Mouse (Mus musculus) ES-Bruce4 (cell line): Measurements from ENCODE around the gene Tulp2. TPM values are rescaled to one million over a fixed set of nuclear protein-coding genes. Genes with fewer than 3 reads are reported as not detected.

ENCODE experiments used
- H3K27ac ChIP-seq: 2 replicates; pipeline ENCODE4 v1.5.1; 2012; ENCODE audit warnings: low read length, inconsistent platforms; ENCODE audit not compliant: insufficient read depth
- H3K27me3 ChIP-seq: 2 replicates; pipeline ENCODE4 v1.6.1; 2012; ENCODE audit warnings: mild to moderate bottlenecking, low read length, inconsistent platforms; ENCODE audit not compliant: control insufficient read depth, poor library complexity, insufficient read depth, severe bottlenecking
- H3K36me3 ChIP-seq: 2 replicates; pipeline ENCODE4 v1.6.1; 2012; ENCODE audit warnings: inconsistent platforms, mild to moderate bottlenecking, low read length, moderate library complexity; ENCODE audit not compliant: control insufficient read depth, poor library complexity, insufficient read depth, severe bottlenecking
- H3K4me1 ChIP-seq: one replicate; pipeline ENCODE4 v1.8.1; 2011; ENCODE audit warnings: low read length; ENCODE audit not compliant: control insufficient read depth, insufficient read depth
- H3K4me3 ChIP-seq: 2 replicates; pipeline ENCODE4 v1.5.1; 2011; ENCODE audit warnings: low read depth, mild to moderate bottlenecking, low read length
- H3K9ac ChIP-seq: 2 replicates; pipeline ENCODE4 v1.6.1; 2012; ENCODE audit warnings: low read depth, mild to moderate bottlenecking, inconsistent platforms; ENCODE audit not compliant: poor library complexity, severe bottlenecking
- H3K9me3 ChIP-seq: replicated peaks from 2 replicates; pipeline ENCODE4 v1.6.1; 2012; ENCODE audit warnings: mild to moderate bottlenecking, low read length, inconsistent platforms; ENCODE audit not compliant: control insufficient read depth, poor library complexity, insufficient read depth, severe bottlenecking
- CTCF ChIP-seq: IDR thresholded peaks from one replicate; pipeline ENCODE4 v1.8.1; 2011; ENCODE audit warnings: low read depth, low read length
- EP300 ChIP-seq: IDR thresholded peaks from 2 replicates; pipeline ENCODE4 v1.6.1; 2011; ENCODE audit warnings: low read depth, low read length; ENCODE audit not compliant: insufficient read depth
- POLR2A ChIP-seq: IDR thresholded peaks from one replicate; pipeline ENCODE4 v1.8.1; 2011; ENCODE audit warnings: low read length; ENCODE audit not compliant: insufficient read depth
- polyA plus RNA-seq: library from polyadenylated mRNA; stranded (reverse); fragments of >200 nt; gene quantifications from 2 replicates; pipeline ENCODE4 v1.2.4, GENCODE M21; 2011; ENCODE audit warnings: low read depth; ENCODE audit not compliant: missing spikeins, insufficient read depth, insufficient read length

Tulp2 gene
- polyA plus RNA-seq, 1 experiment, result 1.3 TPM

- H3K36me3 ChIP-seq, result no peaks in the 10 kb centered on the region
- no peaks in the 10 kb centered on the region for H3K27me3 ChIP-seq
- peak overlapping the region; percentile 61 for H3K9ac ChIP-seq
- H3K9me3 ChIP-seq, result no peaks in the 10 kb centered on the region
- TF ChIP-seq POLR2A (no peak), EP300 (no peak), CTCF (no peak)
- peak overlapping the region; percentile 87 for H3K4me3 ChIP-seq
- peaks cover 2% of the 10 kb centered on the region for H3K4me1 ChIP-seq
- no peak overlapping the region; the same call in 1 of the 2 replicates for H3K27ac ChIP-seq
These were observed 55.9 kb downstream of the Tulp2 start for GRCm38 (mm10) chr7:45537602-45538001.

- Histone ChIP-seq H3K9ac (peak overlapping the region; percentile 61), H3K4me1 (peaks cover 2% of the 10 kb centered on the region), H3K27ac (no peak overlapping the region; the same call in 1 of the 2 replicates), H3K27me3 (no peaks in the 10 kb centered on the region), H3K36me3 (no peaks in the 10 kb centered on the region), H3K4me3 (peak overlapping the region; percentile 87), H3K9me3 (no peaks in the 10 kb centered on the region)
- no peak for TF ChIP-seq EP300
- TF ChIP-seq CTCF, result no peak
- no peak for TF ChIP-seq POLR2A
These were observed 56.7 kb downstream of the Tulp2 start for GRCm38 (mm10) chr7:45538163-45539041.

- Histone ChIP-seq H3K4me3 (no peak overlapping the region), H3K4me1 (peaks cover 2% of the 10 kb centered on the region), H3K9ac (no peak overlapping the region), H3K27ac (no peak overlapping the region), H3K27me3 (no peaks in the 10 kb centered on the region), H3K9me3 (no peaks in the 10 kb centered on the region), H3K36me3 (no peaks in the 10 kb centered on the region)
- TF ChIP-seq CTCF, result no peak
These were observed 57.4 kb downstream of the Tulp2 start for GRCm38 (mm10) chr7:45539095-45539494.

- Histone ChIP-seq H3K9me3 (no peaks in the 10 kb centered on the region), H3K9ac (no peak overlapping the region), H3K36me3 (no peaks in the 10 kb centered on the region), H3K27me3 (no peaks in the 10 kb centered on the region), H3K4me1 (no peaks in the 10 kb centered on the region), H3K4me3 (no peak overlapping the region), H3K27ac (no peak overlapping the region)
- no peak for TF ChIP-seq POLR2A
- no peak for TF ChIP-seq EP300
- TF ChIP-seq CTCF, result no peak
These were observed 58.5 kb downstream of the Tulp2 start for GRCm38 (mm10) chr7:45540213-45540612.

GRCm38 (mm10) chr7:45544525-45544924, 62.8 kb downstream of the Tulp2 start:
- TF ChIP-seq CTCF, result no peak
- no peak for TF ChIP-seq EP300

GRCm38 (mm10) chr7:45549641-45550436, 68.2 kb downstream of the Tulp2 start:
- TF ChIP-seq CTCF, result no peak
- no peak for TF ChIP-seq POLR2A
- TF ChIP-seq EP300, result no peak
- H3K4me3 ChIP-seq, result peak overlapping the region; percentile 20
- H3K9me3 ChIP-seq, result no peaks in the 10 kb centered on the region
- H3K27me3 ChIP-seq, result no peaks in the 10 kb centered on the region
- H3K4me1 ChIP-seq, result peaks cover 25% of the 10 kb centered on the region
- peak overlapping the region; percentile 82 for H3K27ac ChIP-seq
- no peaks in the 10 kb centered on the region for H3K36me3 ChIP-seq
- peak overlapping the region; percentile 13 for H3K9ac ChIP-seq

More at GRCm38 (mm10) chr7:45544525-45544924, 62.8 kb downstream of the Tulp2 start:
- peaks cover 8% of the 10 kb centered on the region for H3K4me1 ChIP-seq
- no peak overlapping the region for H3K27ac ChIP-seq
- H3K4me3 ChIP-seq, result no peak overlapping the region
- H3K27me3 ChIP-seq, result no peaks in the 10 kb centered on the region
- H3K36me3 ChIP-seq, result no peaks in the 10 kb centered on the region
- H3K9me3 ChIP-seq, result no peaks in the 10 kb centered on the region
- H3K9ac ChIP-seq, result no peak overlapping the region
